Mouse (Mus musculus) testis, adult 2 months (tissue): ENCODE results near the gene Riiad1.

Experiments used
- CTCF ChIP-seq: fragments of 200-500 bp; IDR thresholded peaks from 2 replicates; pipeline ENCODE4 v1.5.1; 2012; ENCODE audit warnings: low read depth, mild to moderate bottlenecking, inconsistent platforms, low read length, moderate library complexity; ENCODE audit not compliant: control insufficient read depth, insufficient read depth, insufficient replicate concordance
- POLR2A ChIP-seq: fragments of 200-500 bp; IDR thresholded peaks from 2 replicates; pipeline ENCODE4 v1.6.1; 2012; ENCODE audit warnings: low read depth, mild to moderate bottlenecking, inconsistent platforms, low read length, moderate library complexity; ENCODE audit not compliant: control insufficient read depth

DNA sequence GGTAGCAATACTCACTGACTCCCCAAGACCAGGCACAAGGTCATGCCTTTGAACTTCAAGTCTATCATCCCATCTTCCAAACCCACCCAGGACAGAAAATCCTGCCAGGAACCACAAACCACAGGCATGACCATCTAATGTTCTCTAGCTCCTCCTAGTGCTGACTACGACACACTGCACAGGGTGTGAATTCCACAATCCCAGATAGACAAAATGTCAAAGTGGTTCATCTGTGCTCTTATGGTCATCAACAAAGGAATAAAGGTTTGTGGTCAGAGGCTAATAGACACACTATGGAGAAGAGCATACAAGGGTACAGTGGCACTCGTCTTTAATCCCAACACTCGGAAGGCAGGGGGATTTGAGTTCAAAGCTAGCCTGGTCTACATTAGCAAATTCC, 22.1 kb upstream of the Riiad1 start:
- TF ChIP-seq CTCF (peak; percentile 8; the same call in 1 of the 2 replicates), POLR2A (no peak)
